Mouse (Mus musculus): ENCODE data around the gene 9530068E07Rik.

Gene 9530068E07Rik

DNA sequence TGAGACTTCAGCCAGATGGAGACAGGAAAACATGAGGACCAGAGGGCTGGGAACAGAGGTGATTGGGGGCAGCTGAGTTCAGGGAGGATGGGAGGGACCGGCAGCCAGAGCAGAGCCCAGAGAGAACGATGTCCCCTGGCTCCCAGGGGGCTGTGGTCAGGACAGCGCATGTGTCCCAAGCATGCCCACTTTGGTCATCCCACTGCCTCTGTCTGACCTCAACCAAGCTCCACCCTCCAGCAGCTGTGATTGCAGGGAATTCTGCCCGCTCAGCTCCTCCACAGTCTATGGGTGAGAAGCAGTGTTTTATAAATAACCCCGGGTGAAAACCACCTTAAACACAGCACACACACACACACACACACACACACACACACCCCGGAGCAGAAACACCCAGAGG is 33.2 kb downstream of the 9530068E07Rik start:
- DNase-seq (ENCODE audit: low spot score): no peak

- DNase-seq (ENCODE audit: low spot score): no peak
Measured at GRCm38 (mm10) chr11:52431594-52431993, 35.4 kb downstream of the 9530068E07Rik start.

DNA sequence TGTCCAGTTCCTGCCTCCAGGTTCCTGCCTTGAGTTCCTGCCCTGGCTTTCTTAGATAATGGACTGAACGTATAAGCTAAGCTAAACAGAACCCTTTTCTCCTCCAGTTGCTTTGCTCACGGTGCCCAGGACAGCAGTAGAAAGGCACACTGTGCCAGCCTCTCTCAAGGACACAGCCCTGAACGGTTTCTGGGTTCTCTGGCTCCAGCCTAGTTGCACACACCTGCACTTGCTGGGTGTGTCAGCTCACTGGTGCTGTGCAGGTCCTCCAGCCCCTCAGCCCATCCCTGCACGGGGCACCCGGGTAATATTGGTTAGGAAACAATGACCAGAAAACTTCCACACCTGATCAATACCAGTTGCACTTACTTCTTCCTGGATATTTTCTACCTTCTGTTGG is 35.9 kb downstream of the 9530068E07Rik start:
- DNase-seq (ENCODE audit: low spot score): no peak

DNA sequence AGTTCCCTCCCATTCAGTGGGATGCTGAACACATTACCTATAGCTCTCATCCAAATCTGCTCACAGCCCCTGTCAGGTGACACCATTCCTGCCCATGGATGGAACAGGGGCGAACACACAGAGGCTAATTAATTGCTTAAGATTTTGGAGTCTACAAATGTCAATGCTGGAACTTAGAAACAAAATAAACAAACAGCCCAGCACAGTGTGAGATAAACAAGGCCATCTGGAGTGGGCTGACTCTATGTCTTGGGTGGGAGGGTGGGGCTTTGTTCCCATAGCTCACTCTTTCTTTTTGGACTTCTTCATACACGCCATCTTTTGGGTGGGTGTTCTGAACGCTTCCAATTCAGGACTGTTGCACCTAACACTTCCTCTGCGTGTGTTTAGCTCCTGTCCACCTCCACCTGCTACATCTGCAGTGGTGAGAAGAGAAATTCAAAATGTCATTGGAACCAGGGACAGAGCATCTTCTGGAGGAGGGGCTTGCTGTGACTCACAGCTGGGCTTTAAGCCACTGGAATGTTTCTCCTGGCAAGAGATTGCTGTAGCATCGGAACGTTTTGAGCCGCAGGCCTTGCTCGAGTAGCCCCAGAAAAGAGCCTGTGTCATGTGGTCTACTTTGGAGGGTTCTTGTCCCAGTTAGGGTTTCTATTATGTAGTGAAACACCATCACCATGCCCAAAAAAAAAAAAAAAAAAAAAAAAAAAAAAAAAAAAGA is 37.0 kb downstream of the 9530068E07Rik start:
- no peak for DNase-seq (ENCODE audit: low spot score)

DNA sequence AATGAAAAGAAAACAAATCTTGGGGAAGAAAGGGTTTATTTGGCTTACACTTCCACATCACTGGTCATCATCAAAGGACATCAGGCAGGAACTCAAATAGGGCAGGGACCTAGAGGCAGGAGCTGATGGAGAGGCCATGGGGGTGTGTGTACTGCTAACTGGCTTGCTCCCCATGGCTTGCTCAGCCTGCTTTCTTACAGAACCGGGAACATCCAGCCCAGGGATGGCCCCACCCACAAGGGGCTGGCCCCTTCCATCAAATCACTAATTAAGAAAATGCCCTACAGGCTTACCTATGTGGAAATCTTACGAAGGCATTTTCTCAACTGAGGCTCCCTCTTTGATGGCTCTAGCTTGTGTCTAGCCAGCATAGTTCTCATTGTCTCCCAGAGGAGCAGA is 37.6 kb downstream of the 9530068E07Rik start:
- DNase-seq (ENCODE audit: low spot score): no peak

GRCm38 (mm10) chr11:52435466-52435865 is 39.2 kb downstream of the 9530068E07Rik start:
- no peak for DNase-seq (ENCODE audit: low spot score)

DNA sequence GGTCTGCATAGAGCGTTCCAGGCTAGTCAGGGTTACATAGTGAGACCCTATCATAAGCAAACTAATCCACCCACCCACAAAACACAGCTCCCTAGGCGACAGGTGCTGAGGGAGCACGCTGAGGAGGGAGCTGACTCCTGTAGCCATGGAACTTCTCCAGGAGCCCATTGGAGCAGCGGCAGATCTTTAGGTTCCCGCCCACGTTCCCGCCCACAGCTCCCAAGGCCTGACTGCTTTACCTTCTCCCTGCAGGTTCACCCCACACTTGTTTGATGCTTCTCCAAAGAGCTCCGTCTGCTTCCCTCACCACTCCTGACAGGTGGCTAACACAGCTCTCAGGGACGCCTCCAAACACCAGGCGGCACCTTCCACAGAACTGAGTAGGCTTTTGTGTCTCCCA is 40.9 kb downstream of the 9530068E07Rik start:
- peak; percentile 30 for DNase-seq (ENCODE audit: low spot score)

DNA sequence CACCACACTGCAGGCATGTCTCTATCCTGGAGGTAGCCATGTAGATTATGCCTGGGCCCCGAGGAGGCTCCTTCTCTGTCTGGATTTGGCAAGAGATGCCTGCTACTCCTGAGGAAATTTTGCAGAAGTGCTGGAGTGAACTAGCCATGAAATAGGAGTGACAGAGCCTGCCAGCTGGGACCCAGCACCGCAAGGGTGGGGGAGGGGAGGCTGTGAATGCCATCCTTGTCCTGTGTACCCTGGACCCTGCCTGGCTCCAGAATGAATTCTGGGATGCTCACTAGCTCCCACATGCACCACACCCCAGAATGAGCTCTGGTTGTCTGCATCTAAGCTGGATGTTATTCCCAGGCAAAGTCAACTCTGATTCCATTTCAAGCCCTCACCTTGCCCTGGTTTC is 44.9 kb downstream of the 9530068E07Rik start:
- DNase-seq (ENCODE audit: low spot score): no peak

GRCm38 (mm10) chr11:52447242-52447641 is 51.0 kb downstream of the 9530068E07Rik start:
- DNase-seq (ENCODE audit: low spot score): peak; percentile 48

DNA sequence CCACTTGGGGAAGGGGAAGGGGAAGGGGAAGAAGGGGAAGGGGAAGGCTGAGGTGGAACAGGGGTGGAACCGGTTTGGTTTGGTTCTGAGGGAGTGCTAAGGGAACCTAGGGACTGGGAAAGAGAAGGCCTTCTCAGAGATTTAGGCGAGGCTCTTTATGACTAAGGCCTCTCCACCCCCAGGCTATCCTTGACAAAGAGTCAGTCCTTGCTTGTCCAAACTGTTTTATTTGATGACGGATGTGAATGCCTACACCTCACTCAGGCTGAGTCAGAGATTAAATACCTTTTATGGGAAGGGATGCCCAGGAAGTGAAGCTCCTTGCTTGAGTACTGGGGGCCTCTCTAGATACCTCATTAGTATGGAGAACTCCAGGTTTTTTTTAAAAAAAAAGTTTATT is 52.8 kb downstream of the 9530068E07Rik start:
- no peak for DNase-seq (ENCODE audit: low spot score)

DNA sequence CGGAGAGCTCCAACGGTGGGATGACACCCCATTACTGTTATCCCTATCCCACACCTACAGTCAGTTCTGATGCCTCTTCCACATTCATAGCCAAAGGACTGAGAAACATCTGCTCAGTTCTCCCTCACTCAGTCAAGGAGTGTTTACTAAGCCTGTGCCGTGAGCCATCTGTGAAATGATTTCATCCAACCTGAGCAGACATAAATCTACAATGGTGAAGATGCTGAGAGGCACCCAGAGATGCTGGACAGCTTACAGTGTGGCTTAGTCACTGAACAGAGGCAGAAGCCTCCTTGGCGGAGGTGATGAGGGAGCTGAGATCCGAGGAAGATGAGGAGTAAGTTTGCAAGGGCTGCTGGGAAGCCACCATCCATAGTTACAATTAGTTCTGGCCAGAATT is 62.1 kb downstream of the 9530068E07Rik start:
- DNase-seq (ENCODE audit: low spot score): peak; percentile 2

All from embryo, embryonic 10 days (tissue).